Mouse (Mus musculus) hindbrain, embryonic 16.5 days (tissue): ENCODE measurements around the gene Zfp105. TPM values are rescaled to one million over a fixed set of nuclear protein-coding genes. Genes with fewer than 3 reads are reported as not detected.

Source experiments
- ATAC-seq: fragments of 200-750 bp; cut with Nextera tagmentation; 2 replicates; pipeline ENCODE4 v1.8.0; 2017; ENCODE audit warnings: moderate TSS enrichment, moderate library complexity
- H3K27ac ChIP-seq: fragments of 300-500 bp; sonication (generic); 2 replicates; pipeline ENCODE4 v1.5.1; 2014; ENCODE audit warnings: low read depth, mild to moderate bottlenecking, control low read depth, low read length, moderate library complexity
- H3K27me3 ChIP-seq: fragments of 300-500 bp; sonication (generic); replicated peaks from 2 replicates; pipeline ENCODE4 v1.6.1; 2014; ENCODE audit warnings: low read length; ENCODE audit not compliant: control insufficient read depth, insufficient read depth
- H3K36me3 ChIP-seq: fragments of 300-500 bp; sonication (generic); 2 replicates; pipeline ENCODE4 v1.6.1; 2014; ENCODE audit warnings: mild to moderate bottlenecking, low read length, moderate library complexity, mixed read lengths; ENCODE audit not compliant: control insufficient read depth, insufficient read depth
- H3K4me1 ChIP-seq: fragments of 300-500 bp; sonication (generic); 2 replicates; pipeline ENCODE4 v1.6.1; 2014; ENCODE audit warnings: low read depth, low read length; ENCODE audit not compliant: control insufficient read depth, insufficient read depth
- H3K4me2 ChIP-seq: fragments of 300-500 bp; sonication (generic); 2 replicates; pipeline ENCODE4 v1.6.1; 2014; ENCODE audit warnings: mild to moderate bottlenecking, low read length, control low read depth, moderate library complexity
- H3K4me3 ChIP-seq: fragments of 300-500 bp; sonication (generic); 2 replicates; pipeline ENCODE4 v1.5.1; 2014; ENCODE audit warnings: mild to moderate bottlenecking, low read length, control low read depth, moderate library complexity
- H3K9ac ChIP-seq: fragments of 300-500 bp; sonication (generic); 2 replicates; pipeline ENCODE4 v1.6.1; 2014; ENCODE audit warnings: low read depth, mild to moderate bottlenecking, control low read depth, low read length, moderate library complexity
- H3K9me3 ChIP-seq: fragments of 300-500 bp; sonication (generic); 2 replicates; pipeline ENCODE4 v1.6.1; 2014; ENCODE audit warnings: mild to moderate bottlenecking, low read length, moderate library complexity; ENCODE audit not compliant: control insufficient read depth
- WGBS: fragments of 180-500 bp; shearing (Covaris S2); extraction: QIAGEN DNeasy Blood & Tissue Kit; methylation state at CpG from one replicate; pipeline ENCODE4 v1.1.7; 2014; 5-methylcytosine and 5-hydroxymethylcytosine counted together
- polyA plus RNA-seq: library from polyadenylated mRNA; unstranded; fragments of >200 nt; fragmentation: Nextera tagmentation; extraction: Ambion mirVana; gene quantifications from 2 replicates; pipeline ENCODE4 v1.2.1, GENCODE M21; 2015

The Zfp105 gene
- polyA plus RNA-seq, 1 experiment from 2014 or later = 14.4 TPM

DNA sequence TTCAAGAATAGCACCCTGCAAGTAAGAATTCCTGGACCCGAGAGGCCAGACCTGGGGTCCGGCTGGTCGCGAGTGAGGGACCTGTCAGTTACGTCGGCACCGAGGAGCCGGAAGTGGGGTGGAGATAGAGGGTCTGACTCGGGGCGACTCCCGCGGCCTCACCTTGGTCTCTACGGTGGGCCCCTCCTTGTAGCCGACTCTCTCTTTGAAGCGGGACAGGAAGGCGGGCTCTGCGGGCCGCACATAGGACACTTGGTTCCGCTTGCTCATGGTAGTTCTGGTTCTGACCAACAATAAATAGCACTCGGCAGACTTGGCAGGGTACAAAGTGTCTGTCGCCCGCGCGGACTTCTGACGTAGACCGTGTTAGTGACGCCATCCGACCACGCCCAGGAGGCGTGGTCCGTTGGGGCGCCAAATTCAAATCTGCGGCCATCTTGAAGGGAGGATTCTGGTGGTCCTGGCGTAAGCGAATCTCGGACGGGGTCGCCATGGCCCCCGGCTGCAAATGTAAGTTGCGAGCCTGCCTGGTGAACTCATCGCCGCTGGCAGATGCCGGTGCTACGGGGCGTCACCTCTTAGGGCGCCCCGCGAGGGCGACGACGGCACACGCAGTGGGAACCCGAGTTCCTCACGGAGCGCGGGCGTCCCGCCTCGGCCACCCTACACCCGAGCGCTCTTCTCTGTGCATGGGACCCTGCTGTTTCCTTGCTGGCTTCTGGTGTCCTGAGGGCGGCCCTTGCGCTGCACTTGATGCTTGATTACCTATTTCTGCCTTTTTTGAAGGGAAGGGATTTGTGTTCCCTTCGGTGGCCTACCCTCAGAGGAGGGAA is 28.0 kb downstream of the Zfp105 start, which contains the start of the genes 1110059G10Rik and Kif15:
1110059G10Rik (minus strand) TSS at position 358 of the 833 bp plus-strand sequence.
Kif15 (plus strand) TSS at position 404 of the 833 bp plus-strand sequence.
- Histone ChIP-seq H3K27ac (peak within 1 kb of the TSS; percentile 80), H3K4me1 (peaks cover 5% of the 10 kb centered on the region), H3K4me3 (peak within 1 kb of the TSS; percentile 75), H3K36me3 (no peaks in the 10 kb centered on the region), H3K4me2 (peak within 1 kb of the TSS; percentile 92), H3K27me3 (no peaks in the 10 kb centered on the region), H3K9ac (peak within 1 kb of the TSS; percentile 83), H3K9me3 (no peaks in the 10 kb centered on the region)
- peak; percentile 98 for ATAC-seq
- 0% methylated on average over 64 of the region's 64 CpGs for WGBS

Other genes with a start within 250 kb of the Zfp105 start
- not detected in 2 replicates for gene Topaz1, start 175.7 kb upstream of the Zfp105 start, polyA plus RNA-seq
- 9.3 and 9.8 TPM in 2 replicates for gene Tcaim, start 117.5 kb upstream of the Zfp105 start, polyA plus RNA-seq
- 0.63 TPM in 1 of 2 replicates, not detected in the other for gene Gm35549, start 79.0 kb upstream of the Zfp105 start, polyA plus RNA-seq
- 88.3 and 102 TPM in 2 replicates for gene Zfp445, start 57.1 kb upstream of the Zfp105 start, polyA plus RNA-seq
- gene Zkscan7, start 37.4 kb upstream of the Zfp105 start, polyA plus RNA-seq = 3.9 and 4.5 TPM in 2 replicates
- 24.8 and 25.0 TPM in 2 replicates for gene 1110059G10Rik, start 27.9 kb downstream of the Zfp105 start, polyA plus RNA-seq
- gene Kif15, start 28.0 kb downstream of the Zfp105 start, polyA plus RNA-seq = 8.2 and 10.7 TPM in 2 replicates
- 30.0 and 31.2 TPM in 2 replicates for gene Tmem42, start 98.3 kb downstream of the Zfp105 start, polyA plus RNA-seq
- 0.61 and 0.81 TPM in 2 replicates for gene Tgm4, start 111.7 kb downstream of the Zfp105 start, polyA plus RNA-seq
- 88.7 and 92.7 TPM in 2 replicates for gene Zdhhc3, start 190.1 kb downstream of the Zfp105 start, polyA plus RNA-seq
- 76.3 and 78.2 TPM in 2 replicates for gene Exosc7, start 190.1 kb downstream of the Zfp105 start, polyA plus RNA-seq
- 4.2 and 4.5 TPM in 2 replicates for gene Clec3b, start 227.9 kb downstream of the Zfp105 start, polyA plus RNA-seq